In the genomic region with DNA sequence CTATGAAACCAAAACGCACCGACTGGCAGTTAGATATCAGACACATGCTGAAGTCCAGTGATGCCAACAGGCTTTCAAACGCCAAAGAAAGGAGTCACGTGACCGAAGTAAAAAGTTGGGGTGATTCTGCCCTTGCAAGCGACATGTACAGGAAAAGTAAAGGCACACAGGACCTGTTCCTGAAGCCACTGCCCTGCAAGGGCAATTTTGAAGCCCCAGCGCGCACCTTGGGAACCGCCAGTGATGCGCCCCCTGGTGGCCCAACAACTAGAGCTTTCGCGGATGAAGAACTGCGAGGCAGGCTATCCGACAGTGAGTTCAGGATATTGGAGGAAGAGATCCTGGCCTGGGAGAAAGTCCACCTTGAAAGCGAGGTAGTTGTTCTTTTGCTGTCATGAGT, we compare ENCODE assay signal across 9 mouse cellular contexts. TPM values are rescaled to one million over a fixed set of nuclear protein-coding genes. Genes with fewer than 3 reads are reported as not detected.
DNase-seq lines count a peak whose midpoint lies in the region; ATAC-seq and TF ChIP-seq lines count a peak whose summit lies in the region.
"Had no signal": no experiment of that assay in that cellular context is flagged by ENCODE, and none has a peak within 500 bp of the region (broad histone marks: within the 10 kb centered on the region; RNA-seq: fewer than 3 reads in every experiment).

No protein-coding gene starts in this region.

- H3K27ac ChIP-seq in forebrain, postnatal 0 days (ENCODE audit: low read depth, low read length): no peak overlapping the region
- H3K27ac ChIP-seq in forebrain, embryonic 15.5 days (replicated peaks): no peak overlapping the region
- H3K27ac ChIP-seq in heart, postnatal 0 days (ENCODE audit: low read depth): no peak overlapping the region
- H3K27ac ChIP-seq in midbrain, postnatal 0 days (ENCODE audit: low read depth, low read length): no peak overlapping the region
- H3K27ac ChIP-seq: macrophage had no signal

- no peaks in the 10 kb centered on the region for H3K36me3 ChIP-seq in forebrain, postnatal 0 days (ENCODE audit: insufficient read depth)
- H3K36me3 ChIP-seq in forebrain, embryonic 15.5 days: no peaks in the 10 kb centered on the region
- no peaks in the 10 kb centered on the region for H3K36me3 ChIP-seq in heart, postnatal 0 days (replicated peaks; ENCODE audit: control insufficient read depth, insufficient read depth, low read length)
- H3K36me3 ChIP-seq in midbrain, postnatal 0 days (ENCODE audit: insufficient read depth, low read length): no peaks in the 10 kb centered on the region

- no peaks in the 10 kb centered on the region for H3K4me1 ChIP-seq in forebrain, postnatal 0 days (ENCODE audit: insufficient read depth)
- no peaks in the 10 kb centered on the region for H3K4me1 ChIP-seq in forebrain, embryonic 15.5 days
- no peaks in the 10 kb centered on the region for H3K4me1 ChIP-seq in heart, postnatal 0 days (ENCODE audit: control insufficient read depth, insufficient read depth)
- H3K4me1 ChIP-seq in midbrain, postnatal 0 days (ENCODE audit: insufficient read depth, low read length): no peaks in the 10 kb centered on the region

- ATAC-seq in forebrain, postnatal 0 days: no peak
- ATAC-seq in forebrain, embryonic 15.5 days (replicated peaks): no peak
- ATAC-seq in activated CD4-positive, CD25-positive, alpha-beta regulatory T cell, adult 4 months: peak; percentile 43
- peak; percentile 87 for ATAC-seq in common myeloid progenitor, adult 5-6 weeks (replicated peaks; ENCODE audit: low read depth, poor library complexity, severe bottlenecking)
- ATAC-seq in heart, postnatal 0 days (ENCODE audit: insufficient read depth, low read depth): no peak
- ATAC-seq in midbrain, postnatal 0 days (ENCODE audit: low FRiP score): no peak

- no peak overlapping the region for H3K4me2 ChIP-seq in forebrain, postnatal 0 days (ENCODE audit: low read depth)
- H3K4me2 ChIP-seq in forebrain, embryonic 15.5 days (replicated peaks): no peak overlapping the region
- no peak overlapping the region for H3K4me2 ChIP-seq in heart, postnatal 0 days (ENCODE audit: low read depth, low read length)
- H3K4me2 ChIP-seq in midbrain, postnatal 0 days (ENCODE audit: low read depth, low read length, poor library complexity, severe bottlenecking): no peak overlapping the region

- no peaks in the 10 kb centered on the region for H3K27me3 ChIP-seq in forebrain, postnatal 0 days (ENCODE audit: insufficient read depth, low read length)
- H3K27me3 ChIP-seq in forebrain, embryonic 15.5 days: no peaks in the 10 kb centered on the region
- no peaks in the 10 kb centered on the region for H3K27me3 ChIP-seq in heart, postnatal 0 days (ENCODE audit: control insufficient read depth, insufficient read depth, low read length)
- no peaks in the 10 kb centered on the region for H3K27me3 ChIP-seq in midbrain, postnatal 0 days (ENCODE audit: insufficient read depth, low read length)

- H3K4me3 ChIP-seq in forebrain, postnatal 0 days (ENCODE audit: low read depth, low read length): no peak overlapping the region
- no peak overlapping the region for H3K4me3 ChIP-seq in forebrain, embryonic 15.5 days
- H3K4me3 ChIP-seq in heart, postnatal 0 days (ENCODE audit: low read depth, low read length): no peak overlapping the region
- H3K4me3 ChIP-seq in midbrain, postnatal 0 days (ENCODE audit: low read depth, low read length): no peak overlapping the region

- H3K9ac ChIP-seq in forebrain, postnatal 0 days: no peak overlapping the region
- no peak overlapping the region for H3K9ac ChIP-seq in forebrain, embryonic 15.5 days (replicated peaks)
- H3K9ac ChIP-seq in heart, postnatal 0 days (replicated peaks; ENCODE audit: low read depth, low read length): no peak overlapping the region
- H3K9ac ChIP-seq in midbrain, postnatal 0 days (replicated peaks; ENCODE audit: low read length, poor library complexity, severe bottlenecking): no peak overlapping the region

- DNase-seq in forebrain, postnatal 0 days: peak; percentile 61
- DNase-seq in heart, postnatal 0 days (ENCODE audit: low spot score): peak; percentile 67
- DNase-seq in layer of hippocampus, postnatal 10 days (ENCODE audit: low spot score in 2 of 2): peak; percentile 65 to 72
- peak; percentile 56 for DNase-seq in midbrain, postnatal 0 days (ENCODE audit: low spot score)
- peak; percentile 74 to 92 for DNase-seq in spleen, postnatal 4 days (ENCODE audit: low spot score in 2 of 2)

- 18% methylated on average over 15 of the region's 15 CpGs for WGBS in forebrain, postnatal 0 days
- WGBS in forebrain, embryonic 15.5 days: 21% methylated on average over 15 of the region's 15 CpGs
- 18% methylated on average over 15 of the region's 15 CpGs for WGBS in heart, postnatal 0 days
- 21% methylated on average over 15 of the region's 15 CpGs for whole genome bisulfite sequencing in midbrain, postnatal 0 days

- TF ChIP-seq CTCF in forebrain, postnatal 0 days (IDR thresholded peaks at IDR 0.05; ENCODE audit: low read depth): peak; percentile 76
- peak; percentile 87 for TF ChIP-seq CTCF in heart, postnatal 0 days (IDR thresholded peaks at IDR 0.05; ENCODE audit: low read depth)
- peak; percentile 76 for TF ChIP-seq CTCF in midbrain, postnatal 0 days (IDR thresholded peaks at IDR 0.05)

- no peaks in the 10 kb centered on the region for H3K9me3 ChIP-seq in forebrain, postnatal 0 days (ENCODE audit: low read length)
- H3K9me3 ChIP-seq in forebrain, embryonic 15.5 days: no peaks in the 10 kb centered on the region
- H3K9me3 ChIP-seq in heart, postnatal 0 days (replicated peaks; ENCODE audit: control insufficient read depth, low read length): no peaks in the 10 kb centered on the region
- no peaks in the 10 kb centered on the region for H3K9me3 ChIP-seq in midbrain, postnatal 0 days (ENCODE audit: low read length)

- no peak for TF ChIP-seq EP300 in heart, postnatal 0 days (IDR thresholded peaks at IDR 0.05; ENCODE audit: low read depth)

RNA-seq across cellular contexts. Expression of gene Ankrd36, which starts 59.5 kb away (rescaled TPM):
- total RNA-seq in forebrain, postnatal 0 days (2014; rRNA removed): 0.24 TPM in 1 of 2 replicates, not detected in the other
- polyA plus RNA-seq in forebrain, postnatal 0 days (2015; fragmentation: Nextera tagmentation; extraction: Ambion mirVana): not detected in 2 replicates
- polyA plus RNA-seq in forebrain, embryonic 15.5 days (2015; fragmentation: Nextera tagmentation; extraction: Ambion mirVana): not detected in 2 replicates
- not detected for polyA plus RNA-seq in activated CD4-positive, CD25-positive, alpha-beta regulatory T cell, adult 4 months (2017; shearing (Covaris generic))
- not detected in 2 replicates for total RNA-seq in common myeloid progenitor, adult 5-6 weeks (2017)
- total RNA-seq in heart, postnatal 0 days (2014; rRNA removed; ENCODE audit: low replicate concordance): not detected in 2 replicates
- polyA plus RNA-seq in heart, postnatal 0 days (2015; fragmentation: Nextera tagmentation; extraction: Ambion mirVana): not detected in 2 replicates
- not detected for total RNA-seq in layer of hippocampus, postnatal 10 days (2021)
- not detected in 2 replicates for total RNA-seq in midbrain, postnatal 0 days (2014; rRNA removed)
- 0.11 TPM in 1 of 2 replicates, not detected in the other for polyA plus RNA-seq in midbrain, postnatal 0 days (2015; fragmentation: Nextera tagmentation; extraction: Ambion mirVana)
- polyA plus RNA-seq: macrophage had no signal

Comparison
In these comparisons a context has a peak if more than half of its experiments do, and no peak if none do; other contexts are left out.
1. ATAC-seq: peak in activated CD4-positive, CD25-positive, alpha-beta regulatory T cell, adult 4 months (single experiment) and common myeloid progenitor, adult 5-6 weeks (single experiment); none in forebrain, postnatal 0 days (single experiment), forebrain, embryonic 15.5 days (single experiment), heart, postnatal 0 days (single experiment) and midbrain, postnatal 0 days (single experiment).
2. Peak in every context shown above with its lines, with median percentiles within 50 percentile points of each other: DNase-seq and CTCF ChIP-seq.